Mouse (Mus musculus) neural tube, embryonic 15.5 days (tissue): ENCODE data around the gene Paxip1. TPM values are rescaled to one million over a fixed set of nuclear protein-coding genes. Genes with fewer than 3 reads are reported as not detected.

Source experiments
- polyA plus RNA-seq: library from polyadenylated mRNA; unstranded; fragments of >200 nt; fragmentation: Nextera tagmentation; extraction: Ambion mirVana; gene quantifications from 2 replicates; pipeline ENCODE4 v1.2.1, GENCODE M21; 2015

Paxip1 gene
- polyA plus RNA-seq, 1 experiment from 2014 or later, result 27.5 TPM

Other genes starting within 250 kb of the Paxip1 start
- gene Htr5a, start 50.5 kb upstream of the Paxip1 start, polyA plus RNA-seq, result 1.0 and 1.1 TPM in 2 replicates